Mouse (Mus musculus): ENCODE data around the gene Nat8f4. TPM values are rescaled to one million over a fixed set of nuclear protein-coding genes. Genes with fewer than 3 reads are reported as not detected.
A peak's percentile ranks its signal among the peaks of the same experiment; 100 is the strongest.
"Not testable (repeated sequence)": the region's sequence is repeated elsewhere in the genome, so short reads cannot be mapped to it uniquely, and the experiment has no call there.

Gene Nat8f4
- polyA plus RNA-seq, 1 experiment, result not detected

DNA sequence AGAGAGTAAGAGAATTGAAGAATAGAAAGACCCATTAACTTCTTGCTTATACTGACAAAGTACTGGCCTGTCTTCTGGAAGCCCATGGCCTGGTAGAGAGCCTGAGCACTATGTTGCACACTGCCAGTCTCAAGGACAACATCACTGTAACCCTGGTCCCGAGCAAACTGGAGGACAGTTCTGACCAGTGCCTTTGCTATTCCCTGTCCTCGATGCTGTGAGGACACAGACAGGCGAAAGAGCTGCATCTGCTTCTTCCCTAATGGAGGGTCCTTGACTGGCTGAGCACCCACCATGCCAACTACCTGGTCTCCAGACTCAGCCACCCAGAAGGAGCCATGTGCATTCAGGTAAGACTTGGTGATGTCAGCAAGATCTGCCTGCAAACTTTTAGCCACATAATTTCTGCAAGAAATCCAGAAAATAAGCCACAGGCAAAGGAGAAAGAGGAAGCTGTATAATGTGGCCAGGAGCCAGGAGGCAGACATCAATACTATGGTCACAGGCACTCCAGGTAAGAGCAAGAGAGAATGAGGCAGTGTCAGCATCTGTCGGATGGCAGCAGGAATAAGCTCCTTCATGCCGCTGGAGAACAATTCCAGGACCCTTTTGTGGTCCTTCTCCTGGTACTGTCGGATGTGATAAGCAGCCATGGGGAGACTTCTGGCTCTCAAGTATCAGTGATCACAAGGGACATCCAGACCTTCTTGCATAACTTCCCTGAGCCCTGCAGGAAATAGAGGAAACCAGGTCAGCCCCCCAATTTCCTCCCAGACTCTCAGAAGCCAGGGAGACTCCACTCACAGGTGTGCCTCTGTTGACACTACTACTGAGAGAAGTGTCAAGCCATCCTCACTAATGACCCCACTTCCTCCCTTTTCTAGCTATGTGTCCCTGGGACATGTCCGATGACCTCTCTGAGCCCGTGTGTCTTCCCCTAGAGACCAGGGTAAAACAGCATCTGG lies 36.7 kb downstream of the Nat8f4 start:
- TF ChIP-seq POLR2A (IDR thresholded peaks at IDR 0.05; ENCODE audit: insufficient read depth, low read depth, low read length) (no peak), CTCF (IDR thresholded peaks at IDR 0.05; ENCODE audit: insufficient read depth, low read depth, low read length) (no peak)
- H3K4me3 ChIP-seq (ENCODE audit: insufficient read depth, low read depth, low read length), result no peak overlapping the region
- WGBS, result 84% methylated on average over 8 of the region's 8 CpGs
- H3K27ac ChIP-seq (ENCODE audit: insufficient read depth, low read depth, low read length), result no peak overlapping the region
- H3K4me1 ChIP-seq (ENCODE audit: control insufficient read depth, insufficient read depth, low read length), result no peaks in the 10 kb centered on the region

DNA sequence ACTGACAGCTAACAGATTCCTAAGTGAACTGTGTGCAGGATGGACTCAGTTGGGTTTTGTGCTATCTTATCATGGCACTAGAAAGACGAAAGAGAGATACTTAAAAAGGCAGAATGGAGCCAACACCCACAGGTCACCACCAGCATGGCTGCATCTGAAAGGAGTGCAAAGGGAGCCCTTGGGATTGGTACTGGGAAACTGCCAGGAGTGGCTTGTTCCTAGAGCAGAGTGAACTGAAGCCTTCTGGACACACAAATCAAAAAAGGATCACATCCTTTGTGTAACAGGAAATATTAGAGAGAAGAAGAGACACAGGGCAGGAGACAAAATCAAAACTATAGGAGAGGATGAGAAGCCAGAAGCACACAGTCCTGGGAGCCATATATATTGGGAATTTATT lies 37.7 kb downstream of the Nat8f4 start:
- H3K4me3 ChIP-seq (ENCODE audit: insufficient read depth, low read depth, low read length); H3K27ac ChIP-seq (ENCODE audit: insufficient read depth, low read depth, low read length); H3K4me1 ChIP-seq (ENCODE audit: control insufficient read depth, insufficient read depth, low read length): not testable (repeated sequence)
- 67% methylated on average over 1 of the region's 1 CpGs for WGBS

DNA sequence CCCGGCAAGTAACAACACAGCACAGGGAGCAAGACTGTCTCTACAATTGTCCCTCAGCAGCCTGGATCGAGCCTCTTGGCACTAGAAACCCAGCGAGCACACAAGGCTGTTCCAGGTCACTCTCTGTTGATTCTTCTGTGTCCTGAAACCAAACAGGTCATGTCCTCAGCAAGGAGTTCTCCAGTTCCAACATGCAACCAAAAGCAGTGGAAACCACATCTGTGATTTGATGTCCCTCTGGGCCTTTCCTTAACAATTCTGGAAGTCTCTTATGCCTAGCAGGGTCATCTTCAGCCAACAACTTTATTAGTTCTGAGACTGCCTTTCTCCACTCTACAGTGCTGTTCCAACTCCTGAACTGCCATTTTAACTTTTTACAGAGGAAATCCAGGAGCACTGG lies 38.5 kb downstream of the Nat8f4 start:
- H3K4me3 ChIP-seq (ENCODE audit: insufficient read depth, low read depth, low read length); H3K4me1 ChIP-seq (ENCODE audit: control insufficient read depth, insufficient read depth, low read length); H3K27ac ChIP-seq (ENCODE audit: insufficient read depth, low read depth, low read length): not testable (repeated sequence)
- WGBS, result 83% methylated on average over 3 of the region's 3 CpGs

DNA sequence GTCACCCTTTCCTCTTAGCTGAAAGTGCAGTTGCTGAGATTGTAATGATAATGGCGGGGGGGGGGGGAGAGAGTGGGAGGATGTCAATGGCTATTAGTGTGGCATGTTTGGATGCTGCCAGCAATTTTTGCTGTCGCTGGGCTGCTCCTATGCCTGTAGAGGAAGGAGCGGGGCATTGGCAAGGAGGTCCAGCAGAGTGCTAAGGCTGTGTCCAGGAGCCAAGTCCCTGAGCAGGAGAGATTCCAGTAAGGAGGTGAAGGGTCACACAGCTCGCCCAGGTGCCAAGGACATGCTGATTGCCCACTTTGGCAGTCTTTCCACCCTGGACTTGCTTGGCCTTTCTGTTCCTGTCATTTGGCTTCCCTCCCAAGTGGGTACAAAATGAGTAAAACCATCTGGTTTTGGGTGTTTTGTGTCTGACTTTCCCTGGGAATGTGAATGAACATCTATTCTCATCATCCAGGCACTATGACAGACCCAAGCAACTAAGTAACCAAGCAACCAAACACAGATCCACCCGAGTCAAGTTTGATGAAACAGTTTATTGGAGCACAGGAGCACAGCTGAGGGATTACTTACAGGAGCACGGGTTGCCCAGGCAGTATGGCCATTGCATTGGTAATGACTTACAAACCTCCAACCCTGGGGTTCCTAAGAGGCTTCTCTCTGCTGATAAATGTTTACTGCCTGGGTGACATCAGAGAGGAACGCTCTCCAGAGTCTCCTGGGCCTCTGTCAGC lies 39.6 kb downstream of the Nat8f4 start:
- not testable (repeated sequence) for H3K27ac ChIP-seq (ENCODE audit: insufficient read depth, low read depth, low read length)

DNA sequence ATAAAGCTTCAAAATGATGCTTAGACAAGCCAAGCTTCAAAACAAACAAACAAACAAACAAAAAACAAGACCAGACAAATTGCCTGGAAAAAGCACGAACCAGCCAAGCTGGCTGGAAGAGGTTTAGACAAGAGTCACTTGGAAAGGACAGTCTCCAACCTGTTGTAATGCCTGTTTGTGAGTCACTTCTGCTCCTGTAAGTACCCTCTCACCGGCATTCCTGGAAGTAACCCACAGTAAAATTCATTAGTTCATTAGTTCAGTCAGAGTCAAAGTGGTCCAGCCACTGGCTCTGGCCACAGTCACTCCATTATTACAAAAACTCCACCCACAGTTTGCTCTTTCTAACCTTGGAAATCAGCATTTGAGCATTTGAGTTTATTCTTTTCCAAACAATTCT lies 40.8 kb downstream of the Nat8f4 start:
- Histone ChIP-seq H3K4me3 (ENCODE audit: insufficient read depth, low read depth, low read length) (no peak overlapping the region), H3K27ac (ENCODE audit: insufficient read depth, low read depth, low read length) (no peak overlapping the region), H3K4me1 (ENCODE audit: control insufficient read depth, insufficient read depth, low read length) (no peaks in the 10 kb centered on the region)
- no peak for TF ChIP-seq CTCF (IDR thresholded peaks at IDR 0.05; ENCODE audit: insufficient read depth, low read depth, low read length)
- no peak for TF ChIP-seq POLR2A (IDR thresholded peaks at IDR 0.05; ENCODE audit: insufficient read depth, low read depth, low read length)
- 69% methylated on average over 2 of the region's 2 CpGs for WGBS

More for the DNA sequence above, 39.6 kb downstream of the Nat8f4 start:
- 42% methylated on average over 6 of the region's 7 CpGs for WGBS
- H3K4me3 ChIP-seq (ENCODE audit: insufficient read depth, low read depth, low read length); H3K4me1 ChIP-seq (ENCODE audit: control insufficient read depth, insufficient read depth, low read length): not testable (repeated sequence)

DNA sequence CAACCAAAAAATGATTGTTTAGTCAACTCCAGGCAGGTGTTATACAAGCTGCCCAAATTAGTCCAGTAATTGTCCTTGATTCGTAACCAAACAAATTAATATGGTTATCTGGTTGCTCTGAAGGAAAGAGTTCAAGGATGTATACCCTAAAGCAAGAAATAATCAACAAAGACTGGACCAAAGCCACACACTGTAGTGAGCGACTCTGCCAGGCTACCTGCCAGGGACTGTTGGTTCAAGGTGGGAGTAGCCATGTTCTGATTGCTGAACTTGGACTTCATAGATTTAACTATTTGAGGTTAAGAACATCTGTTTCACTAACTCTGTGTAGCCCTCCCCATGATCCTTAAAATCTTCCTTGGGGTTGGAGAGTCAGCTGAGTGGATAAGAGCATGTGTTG lies 41.5 kb downstream of the Nat8f4 start:
- 69% methylated on average over 2 of the region's 2 CpGs for WGBS
- no peak overlapping the region for H3K27ac ChIP-seq (ENCODE audit: insufficient read depth, low read depth, low read length)
- TF ChIP-seq POLR2A (IDR thresholded peaks at IDR 0.05; ENCODE audit: insufficient read depth, low read depth, low read length), result no peak
- no peak for TF ChIP-seq CTCF (IDR thresholded peaks at IDR 0.05; ENCODE audit: insufficient read depth, low read depth, low read length)
- H3K4me1 ChIP-seq (ENCODE audit: control insufficient read depth, insufficient read depth, low read length), result no peaks in the 10 kb centered on the region
- H3K4me3 ChIP-seq (ENCODE audit: insufficient read depth, low read depth, low read length), result no peak overlapping the region

DNA sequence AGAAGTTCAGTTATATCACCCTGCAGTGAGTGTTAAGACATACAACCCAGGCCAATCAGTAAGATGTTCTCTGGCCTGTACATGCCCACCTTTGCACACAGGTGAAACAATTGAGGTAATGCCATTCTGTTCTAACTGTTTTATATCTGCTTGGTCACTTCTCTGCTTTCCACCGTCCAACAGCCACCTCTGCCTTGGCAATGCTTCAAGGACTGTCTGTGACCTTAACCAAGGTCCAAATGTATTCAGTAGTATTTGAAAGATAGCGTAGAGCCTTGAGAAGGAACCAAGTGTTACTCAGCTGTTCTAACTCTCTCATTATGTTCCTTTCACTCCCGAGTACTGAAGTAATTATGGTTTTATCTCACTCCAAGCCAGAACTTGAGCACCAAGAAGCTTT lies 42.1 kb downstream of the Nat8f4 start:
- no peaks in the 10 kb centered on the region for H3K4me1 ChIP-seq (ENCODE audit: control insufficient read depth, insufficient read depth, low read length)
- no peak overlapping the region for H3K4me3 ChIP-seq (ENCODE audit: insufficient read depth, low read depth, low read length)
- no peak for TF ChIP-seq POLR2A (IDR thresholded peaks at IDR 0.05; ENCODE audit: insufficient read depth, low read depth, low read length)
- no peak for TF ChIP-seq CTCF (IDR thresholded peaks at IDR 0.05; ENCODE audit: insufficient read depth, low read depth, low read length)
- H3K27ac ChIP-seq (ENCODE audit: insufficient read depth, low read depth, low read length), result no peak overlapping the region
- WGBS, result 30% methylated on average over 3 of the region's 3 CpGs

DNA sequence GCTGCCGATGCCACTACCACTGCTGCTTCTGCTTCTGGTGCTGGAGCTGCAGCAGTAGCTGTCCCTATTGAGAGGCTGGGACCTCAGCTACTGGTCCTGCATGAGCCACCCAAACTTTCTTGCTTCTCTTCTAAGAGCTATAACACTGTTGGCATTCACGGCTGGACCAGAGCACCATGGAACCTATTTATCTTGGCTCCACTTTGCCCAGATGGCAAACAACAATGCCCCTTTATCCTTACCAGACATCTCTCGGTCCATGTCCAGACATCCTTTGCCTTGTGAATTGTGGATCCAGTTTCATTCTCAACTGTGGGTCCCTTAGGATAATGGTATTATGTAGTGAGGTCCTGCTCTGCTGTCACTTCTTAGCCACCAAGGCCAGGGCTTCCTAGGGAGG lies 43.4 kb downstream of the Nat8f4 start:
- WGBS, result 74% methylated on average over 3 of the region's 3 CpGs
- TF ChIP-seq CTCF (IDR thresholded peaks at IDR 0.05; ENCODE audit: insufficient read depth, low read depth, low read length) (no peak), POLR2A (IDR thresholded peaks at IDR 0.05; ENCODE audit: insufficient read depth, low read depth, low read length) (no peak)
- Histone ChIP-seq H3K4me1 (ENCODE audit: control insufficient read depth, insufficient read depth, low read length) (peaks cover 9% of the 10 kb centered on the region), H3K4me3 (ENCODE audit: insufficient read depth, low read depth, low read length) (no peak overlapping the region), H3K27ac (ENCODE audit: insufficient read depth, low read depth, low read length) (no peak overlapping the region)

DNA sequence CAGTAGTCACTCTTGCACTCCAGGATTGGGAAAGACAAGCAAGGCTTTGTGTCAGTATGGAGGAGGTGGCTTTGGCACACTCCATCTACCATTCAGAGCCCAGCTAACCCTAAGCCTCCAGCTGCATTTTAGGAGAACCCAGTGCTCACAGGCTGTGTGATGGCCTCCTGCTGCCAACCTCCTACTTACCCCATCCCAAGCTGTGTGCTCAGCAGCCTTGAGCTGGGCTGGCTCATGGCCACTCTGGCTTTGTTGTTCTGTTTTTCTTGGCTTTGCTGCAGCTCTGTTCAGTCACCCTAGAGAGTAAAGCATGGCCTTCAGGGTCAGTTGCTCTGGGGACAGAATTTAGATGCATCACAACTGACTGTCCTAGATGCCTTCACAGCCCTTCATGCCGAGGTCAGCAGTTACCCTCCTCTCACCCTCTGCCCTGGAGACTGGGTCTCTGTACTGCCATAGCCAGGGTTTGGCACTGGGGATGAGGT lies 48.4 kb downstream of the Nat8f4 start:
- 32% methylated on average over 1 of the region's 1 CpGs for WGBS
- peaks cover 10% of the 10 kb centered on the region for H3K4me1 ChIP-seq (ENCODE audit: control insufficient read depth, insufficient read depth, low read length)
- no peak overlapping the region for H3K4me3 ChIP-seq (ENCODE audit: insufficient read depth, low read depth, low read length)
- H3K27ac ChIP-seq (ENCODE audit: insufficient read depth, low read depth, low read length), result peak overlapping the region; percentile 59; the same call in 1 of the 2 replicates
- no peak for TF ChIP-seq POLR2A (IDR thresholded peaks at IDR 0.05; ENCODE audit: insufficient read depth, low read depth, low read length)
- no peak for TF ChIP-seq CTCF (IDR thresholded peaks at IDR 0.05; ENCODE audit: insufficient read depth, low read depth, low read length)
